Mouse (Mus musculus): ENCODE data around the gene Ipo8.

- no peak for TF ChIP-seq CTCF (IDR thresholded peaks at IDR 0.05; ENCODE audit: low read depth, low read length)
- no peak for TF ChIP-seq POLR2A (IDR thresholded peaks at IDR 0.05; ENCODE audit: insufficient read depth, low read length)
- no peak for TF ChIP-seq EP300 (IDR thresholded peaks at IDR 0.05; ENCODE audit: insufficient read depth, low read depth, low read length)
Observed at GRCm38 (mm10) chr6:148831728-148832121, 458 bp upstream of the Ipo8 start.

All from ES-Bruce4 (cell line).